Mouse (Mus musculus) liver, embryonic 14.5 days (tissue): ENCODE measurements at regions not wholly inside any gene's neighbourhood (a gene's known extent, or its start where the extent isn't known, plus 50 kb on each side); places are given as distances from the start of the nearest gene placed in this dataset.

Source experiments
- CTCF ChIP-seq: IDR thresholded peaks from 2 replicates; pipeline ENCODE4 v1.5.1; 2016; ENCODE audit warnings: antibody characterized with exemption, low read depth, control low read depth
- EP300 ChIP-seq: IDR thresholded peaks from 2 replicates; pipeline ENCODE4 v1.6.1; 2016; ENCODE audit warnings: antibody characterized with exemption, low read depth

DNA sequence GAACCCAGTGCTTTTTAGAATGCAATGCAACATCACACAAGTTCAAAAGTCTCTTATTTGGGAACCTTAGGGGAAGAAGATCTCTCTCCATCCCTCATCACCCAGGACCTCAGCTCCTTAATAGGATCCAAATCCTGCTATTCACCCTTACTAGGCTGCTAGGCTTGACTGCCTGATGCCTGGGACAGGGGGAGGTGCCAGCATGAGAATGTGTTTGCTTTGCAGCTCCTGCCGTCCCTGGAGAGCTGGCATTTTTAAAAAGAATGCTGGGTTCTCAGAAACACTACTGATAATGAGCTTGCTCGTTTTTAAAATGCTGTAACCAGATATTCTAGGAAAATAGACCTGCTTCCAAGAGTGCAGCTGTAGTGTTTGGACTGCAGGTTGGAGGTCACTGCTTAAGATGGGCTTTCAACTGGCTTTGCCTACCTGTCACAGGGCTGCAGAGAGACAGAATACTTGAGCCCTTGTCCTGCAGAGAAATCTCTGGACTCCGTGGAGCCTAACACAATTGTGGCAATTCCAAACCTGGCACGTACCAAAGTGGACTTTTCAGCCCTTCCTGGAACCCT, 463.7 kb upstream of the Tnp1 start:
- TF ChIP-seq CTCF (no peak), EP300 (no peak)
